Mouse (Mus musculus): ENCODE measurements around the gene Secisbp2. TPM values are rescaled to one million over a fixed set of nuclear protein-coding genes. Genes with fewer than 3 reads are reported as not detected.

Gene Secisbp2
- polyA plus RNA-seq, 1 experiment = 19.7 TPM

GRCm38 (mm10) chr13:51723114-51723513 lies 71.6 kb downstream of the Secisbp2 start:
- H3K4me3 ChIP-seq (ENCODE audit: control insufficient read depth, low read depth, low read length) = no peak overlapping the region
- TF ChIP-seq POLR2A (IDR thresholded peaks at IDR 0.05; ENCODE audit: control insufficient read depth, low read depth, low read length) (no peak), CTCF (IDR thresholded peaks at IDR 0.05; ENCODE audit: control insufficient read depth, insufficient read depth, insufficient replicate concordance, low read depth, low read length) (no peak)
- H3K4me1 ChIP-seq (ENCODE audit: control insufficient read depth, insufficient read depth, low read length) = no peaks in the 10 kb centered on the region
- no peak overlapping the region for H3K27ac ChIP-seq (ENCODE audit: control insufficient read depth, insufficient read depth, low read depth, low read length)
- no peaks in the 10 kb centered on the region for H3K27me3 ChIP-seq (ENCODE audit: control insufficient read depth, insufficient read depth, low read length)
- H3K36me3 ChIP-seq (ENCODE audit: control insufficient read depth, insufficient read depth, low read length) = no peaks in the 10 kb centered on the region

GRCm38 (mm10) chr13:51724566-51724965 lies 73.1 kb downstream of the Secisbp2 start:
- no peak for TF ChIP-seq POLR2A (IDR thresholded peaks at IDR 0.05; ENCODE audit: control insufficient read depth, low read depth, low read length)
- Histone ChIP-seq H3K4me1 (ENCODE audit: control insufficient read depth, insufficient read depth, low read length) (no peaks in the 10 kb centered on the region), H3K36me3 (ENCODE audit: control insufficient read depth, insufficient read depth, low read length) (no peaks in the 10 kb centered on the region), H3K27ac (ENCODE audit: control insufficient read depth, insufficient read depth, low read depth, low read length) (no peak overlapping the region), H3K27me3 (ENCODE audit: control insufficient read depth, insufficient read depth, low read length) (no peaks in the 10 kb centered on the region), H3K4me3 (ENCODE audit: control insufficient read depth, low read depth, low read length) (no peak overlapping the region)

GRCm38 (mm10) chr13:51725446-51725845 lies 73.9 kb downstream of the Secisbp2 start:
- TF ChIP-seq CTCF (IDR thresholded peaks at IDR 0.05; ENCODE audit: control insufficient read depth, insufficient read depth, insufficient replicate concordance, low read depth, low read length) = no peak
- TF ChIP-seq POLR2A (IDR thresholded peaks at IDR 0.05; ENCODE audit: control insufficient read depth, low read depth, low read length) = no peak
- Histone ChIP-seq H3K27me3 (ENCODE audit: control insufficient read depth, insufficient read depth, low read length) (no peaks in the 10 kb centered on the region), H3K4me1 (ENCODE audit: control insufficient read depth, insufficient read depth, low read length) (no peaks in the 10 kb centered on the region), H3K36me3 (ENCODE audit: control insufficient read depth, insufficient read depth, low read length) (no peaks in the 10 kb centered on the region), H3K4me3 (ENCODE audit: control insufficient read depth, low read depth, low read length) (no peak overlapping the region), H3K27ac (ENCODE audit: control insufficient read depth, insufficient read depth, low read depth, low read length) (no peak overlapping the region)

- TF ChIP-seq POLR2A (IDR thresholded peaks at IDR 0.05; ENCODE audit: control insufficient read depth, low read depth, low read length) (no peak), CTCF (IDR thresholded peaks at IDR 0.05; ENCODE audit: control insufficient read depth, insufficient read depth, insufficient replicate concordance, low read depth, low read length) (no peak)
- Histone ChIP-seq H3K27me3 (ENCODE audit: control insufficient read depth, insufficient read depth, low read length) (no peaks in the 10 kb centered on the region), H3K36me3 (ENCODE audit: control insufficient read depth, insufficient read depth, low read length) (no peaks in the 10 kb centered on the region), H3K4me1 (ENCODE audit: control insufficient read depth, insufficient read depth, low read length) (no peaks in the 10 kb centered on the region), H3K27ac (ENCODE audit: control insufficient read depth, insufficient read depth, low read depth, low read length) (no peak overlapping the region), H3K4me3 (ENCODE audit: control insufficient read depth, low read depth, low read length) (no peak overlapping the region)
Observed at GRCm38 (mm10) chr13:51725926-51726574, 74.6 kb downstream of the Secisbp2 start.

GRCm38 (mm10) chr13:51727364-51727763 lies 75.9 kb downstream of the Secisbp2 start:
- H3K27ac ChIP-seq (ENCODE audit: control insufficient read depth, insufficient read depth, low read depth, low read length) = no peak overlapping the region
- H3K36me3 ChIP-seq (ENCODE audit: control insufficient read depth, insufficient read depth, low read length) = no peaks in the 10 kb centered on the region
- TF ChIP-seq POLR2A (IDR thresholded peaks at IDR 0.05; ENCODE audit: control insufficient read depth, low read depth, low read length) (no peak), CTCF (IDR thresholded peaks at IDR 0.05; ENCODE audit: control insufficient read depth, insufficient read depth, insufficient replicate concordance, low read depth, low read length) (no peak)
- no peak overlapping the region for H3K4me3 ChIP-seq (ENCODE audit: control insufficient read depth, low read depth, low read length)
- no peaks in the 10 kb centered on the region for H3K27me3 ChIP-seq (ENCODE audit: control insufficient read depth, insufficient read depth, low read length)
- H3K4me1 ChIP-seq (ENCODE audit: control insufficient read depth, insufficient read depth, low read length) = no peaks in the 10 kb centered on the region

GRCm38 (mm10) chr13:51729887-51730361 lies 78.4 kb downstream of the Secisbp2 start:
- no peak for TF ChIP-seq CTCF (IDR thresholded peaks at IDR 0.05; ENCODE audit: control insufficient read depth, insufficient read depth, insufficient replicate concordance, low read depth, low read length)
- no peak for TF ChIP-seq POLR2A (IDR thresholded peaks at IDR 0.05; ENCODE audit: control insufficient read depth, low read depth, low read length)
- Histone ChIP-seq H3K27me3 (ENCODE audit: control insufficient read depth, insufficient read depth, low read length) (no peaks in the 10 kb centered on the region), H3K36me3 (ENCODE audit: control insufficient read depth, insufficient read depth, low read length) (no peaks in the 10 kb centered on the region), H3K4me1 (ENCODE audit: control insufficient read depth, insufficient read depth, low read length) (no peaks in the 10 kb centered on the region), H3K4me3 (ENCODE audit: control insufficient read depth, low read depth, low read length) (no peak overlapping the region), H3K27ac (ENCODE audit: control insufficient read depth, insufficient read depth, low read depth, low read length) (no peak overlapping the region)

GRCm38 (mm10) chr13:51731474-51731873 lies 80.0 kb downstream of the Secisbp2 start:
- H3K27me3 ChIP-seq (ENCODE audit: control insufficient read depth, insufficient read depth, low read length) = no peaks in the 10 kb centered on the region
- no peaks in the 10 kb centered on the region for H3K4me1 ChIP-seq (ENCODE audit: control insufficient read depth, insufficient read depth, low read length)
- H3K27ac ChIP-seq (ENCODE audit: control insufficient read depth, insufficient read depth, low read depth, low read length) = no peak overlapping the region
- no peak overlapping the region for H3K4me3 ChIP-seq (ENCODE audit: control insufficient read depth, low read depth, low read length)
- TF ChIP-seq CTCF (IDR thresholded peaks at IDR 0.05; ENCODE audit: control insufficient read depth, insufficient read depth, insufficient replicate concordance, low read depth, low read length) = no peak
- no peak for TF ChIP-seq POLR2A (IDR thresholded peaks at IDR 0.05; ENCODE audit: control insufficient read depth, low read depth, low read length)
- H3K36me3 ChIP-seq (ENCODE audit: control insufficient read depth, insufficient read depth, low read length) = no peaks in the 10 kb centered on the region
